Mouse (Mus musculus) limb, embryonic 14.5 days (tissue): Measurements from ENCODE around the gene Dgke. TPM values are rescaled to one million over a fixed set of nuclear protein-coding genes. Genes with fewer than 3 reads are reported as not detected.

Source experiments
- ATAC-seq: fragments of 200-750 bp; cut with Nextera tagmentation; 2 replicates; pipeline ENCODE4 v1.8.0; 2017; ENCODE audit warnings: low read depth, moderate number of reproducible peaks, moderate TSS enrichment; ENCODE audit not compliant: low FRiP score
- DNase-seq: peaks from one replicate; pipeline ENCODE4 v3.0.0-alpha.2; 2015; ENCODE audit warnings: low spot score
- H3K27ac ChIP-seq: fragments of 300-500 bp; sonication (generic); replicated peaks from 2 replicates; pipeline ENCODE4 v1.5.1; 2014; ENCODE audit warnings: low read depth, mild to moderate bottlenecking, low read length, moderate library complexity, mixed read lengths
- H3K27me3 ChIP-seq: fragments of 300-500 bp; sonication (generic); 2 replicates; pipeline ENCODE4 v1.6.1; 2014; ENCODE audit warnings: low read length, mixed read lengths; ENCODE audit not compliant: control insufficient read depth, insufficient read depth
- H3K36me3 ChIP-seq: fragments of 300-500 bp; sonication (generic); 2 replicates; pipeline ENCODE4 v1.6.1; 2014; ENCODE audit warnings: mild to moderate bottlenecking, low read length, moderate library complexity, mixed read lengths; ENCODE audit not compliant: control insufficient read depth, insufficient read depth
- H3K4me1 ChIP-seq: fragments of 300-500 bp; sonication (generic); 2 replicates; pipeline ENCODE4 v1.6.1; 2014; ENCODE audit warnings: antibody characterized with exemption, low read length, mixed read lengths; ENCODE audit not compliant: control insufficient read depth, insufficient read depth
- H3K4me2 ChIP-seq: fragments of 300-500 bp; sonication (generic); replicated peaks from 2 replicates; pipeline ENCODE4 v1.6.1; 2014; ENCODE audit warnings: low read depth, mild to moderate bottlenecking, low read length, moderate library complexity; ENCODE audit not compliant: severe bottlenecking
- H3K4me3 ChIP-seq: fragments of 300-500 bp; sonication (generic); replicated peaks from 2 replicates; pipeline ENCODE4 v1.5.1; 2014; ENCODE audit warnings: low read length
- H3K9ac ChIP-seq: fragments of 300-500 bp; sonication (generic); 2 replicates; pipeline ENCODE4 v1.6.1; 2014; ENCODE audit warnings: mild to moderate bottlenecking, low read depth, low read length, moderate library complexity; ENCODE audit not compliant: severe bottlenecking
- H3K9me3 ChIP-seq: fragments of 300-500 bp; sonication (generic); 2 replicates; pipeline ENCODE4 v1.6.1; 2016; ENCODE audit warnings: low read length; ENCODE audit not compliant: control insufficient read depth
- POLR2A ChIP-seq: fragments of 200-500 bp; IDR thresholded peaks from 2 replicates; pipeline ENCODE4 v1.8.0; 2012; ENCODE audit warnings: inconsistent platforms, mild to moderate bottlenecking, moderate library complexity, borderline replicate concordance; ENCODE audit not compliant: insufficient read depth, insufficient read length; ENCODE audit errors: extremely low read depth
- WGBS: fragments of 180-500 bp; shearing (Covaris S2); extraction: QIAGEN DNeasy Blood & Tissue Kit; methylation state at CpG from one replicate; pipeline ENCODE4 v1.1.7; 2014; 5-methylcytosine and 5-hydroxymethylcytosine counted together
- polyA plus RNA-seq, 2 experiments: library from polyadenylated mRNA; depleted of rRNA in 1 of 2; stranded (reverse) in 1 of 2; unstranded in 1 of 2; fragments of >200 nt; fragmentation: Nextera tagmentation in 1 of 2; extraction: Ambion mirVana in 1 of 2; gene quantifications; 2 replicates each; pipeline versions ENCODE4 v1.2.1 to v1.2.3; 2012 to 2014

The Dgke gene
- polyA plus RNA-seq, 2 experiments = 3.3 to 6.2 TPM

- TF ChIP-seq POLR2A = no peak
- WGBS = 73% methylated on average over 9 of the region's 9 CpGs
- no peak overlapping the region for H3K4me3 ChIP-seq
Observed at GRCm38 (mm10) chr11:89020681-89021305, 45.9 kb downstream of the Dgke start.

GRCm38 (mm10) chr11:89017514-89018182, 49.0 kb downstream of the Dgke start:
- Histone ChIP-seq H3K36me3 (no peaks in the 10 kb centered on the region), H3K27me3 (no peaks in the 10 kb centered on the region), H3K27ac (no peak overlapping the region), H3K9me3 (no peaks in the 10 kb centered on the region), H3K4me1 (no peaks in the 10 kb centered on the region), H3K9ac (no peak overlapping the region), H3K4me2 (no peak overlapping the region), H3K4me3 (no peak overlapping the region)
- WGBS = 90% methylated on average over 9 of the region's 9 CpGs
- ATAC-seq (no peak), DNase-seq (no peak)
- no peak for TF ChIP-seq POLR2A

More at GRCm38 (mm10) chr11:89020681-89021305, 45.9 kb downstream of the Dgke start:
- Histone ChIP-seq H3K9me3 (no peaks in the 10 kb centered on the region), H3K36me3 (no peaks in the 10 kb centered on the region), H3K9ac (no peak overlapping the region), H3K4me1 (peaks cover 3% of the 10 kb centered on the region; the same call in 1 of the 2 replicates), H3K27me3 (no peaks in the 10 kb centered on the region), H3K27ac (no peak overlapping the region), H3K4me2 (no peak overlapping the region)
- DNase-seq = no peak
- ATAC-seq = no peak

GRCm38 (mm10) chr11:89012241-89012640, 54.4 kb downstream of the Dgke start:
- no peaks in the 10 kb centered on the region for H3K4me1 ChIP-seq
- ATAC-seq (no peak), DNase-seq (no peak)
- H3K9me3 ChIP-seq = no peaks in the 10 kb centered on the region
- TF ChIP-seq POLR2A = no peak
- H3K27me3 ChIP-seq = no peaks in the 10 kb centered on the region
- no peak overlapping the region for H3K27ac ChIP-seq
- H3K4me2 ChIP-seq = no peak overlapping the region
- 74% methylated on average over 5 of the region's 5 CpGs for WGBS
- no peaks in the 10 kb centered on the region for H3K36me3 ChIP-seq
- no peak overlapping the region for H3K4me3 ChIP-seq
- H3K9ac ChIP-seq = no peak overlapping the region

GRCm38 (mm10) chr11:89009496-89009895, 57.2 kb downstream of the Dgke start:
- no peak overlapping the region for H3K9ac ChIP-seq
- no peak overlapping the region for H3K4me3 ChIP-seq
- no peak for TF ChIP-seq POLR2A
- H3K27me3 ChIP-seq = no peaks in the 10 kb centered on the region
- no peaks in the 10 kb centered on the region for H3K4me1 ChIP-seq
- DNase-seq (no peak), ATAC-seq (no peak)
- no peak overlapping the region for H3K27ac ChIP-seq
- no peaks in the 10 kb centered on the region for H3K36me3 ChIP-seq
- no peaks in the 10 kb centered on the region for H3K9me3 ChIP-seq
- 63% methylated on average over 7 of the region's 7 CpGs for WGBS
- no peak overlapping the region for H3K4me2 ChIP-seq

- Histone ChIP-seq H3K4me3 (no peak overlapping the region), H3K4me1 (no peaks in the 10 kb centered on the region), H3K27ac (no peak overlapping the region), H3K36me3 (no peaks in the 10 kb centered on the region), H3K9ac (no peak overlapping the region), H3K27me3 (no peaks in the 10 kb centered on the region), H3K9me3 (no peaks in the 10 kb centered on the region), H3K4me2 (no peak overlapping the region)
- DNase-seq = no peak
- WGBS = 89% methylated on average over 9 of the region's 9 CpGs
- ATAC-seq = no peak
- no peak for TF ChIP-seq POLR2A
Observed at GRCm38 (mm10) chr11:89009066-89009465, 57.6 kb downstream of the Dgke start.

- no peaks in the 10 kb centered on the region for H3K36me3 ChIP-seq
- no peaks in the 10 kb centered on the region for H3K4me1 ChIP-seq
- no peaks in the 10 kb centered on the region for H3K27me3 ChIP-seq
- DNase-seq (no peak), ATAC-seq (no peak)
- no peak for TF ChIP-seq POLR2A
- H3K27ac ChIP-seq = no peak overlapping the region
- H3K4me2 ChIP-seq = no peak overlapping the region
- no peak overlapping the region for H3K9ac ChIP-seq
- WGBS = 94% methylated on average over 3 of the region's 3 CpGs
- no peak overlapping the region for H3K4me3 ChIP-seq
- H3K9me3 ChIP-seq = no peaks in the 10 kb centered on the region
Observed at GRCm38 (mm10) chr11:89007582-89007981, 59.1 kb downstream of the Dgke start.
